In the genomic region with DNA sequence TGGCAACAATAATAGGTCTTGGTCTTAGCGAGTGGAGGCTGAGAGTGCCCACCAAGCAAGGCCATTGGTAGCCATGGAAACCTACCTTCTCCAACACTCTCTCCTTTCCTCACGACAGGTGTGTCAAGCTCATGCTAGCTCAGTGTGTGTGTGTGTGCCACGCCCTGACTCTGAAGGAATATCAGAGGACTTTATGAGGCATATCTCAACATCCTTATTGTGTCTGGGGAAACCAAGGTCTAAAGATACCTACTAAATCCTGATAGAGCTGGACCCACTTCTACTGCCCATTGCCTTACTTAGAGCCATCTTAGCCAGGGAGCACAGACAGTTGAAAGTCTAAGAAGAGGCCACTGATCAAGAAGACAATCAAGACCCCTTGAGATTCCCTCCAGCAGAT, we compare ENCODE assay signal across 32 mouse cellular contexts. TPM values are rescaled to one million over a fixed set of nuclear protein-coding genes. Genes with fewer than 3 reads are reported as not detected.
A peak's percentile ranks its signal among the peaks of the same experiment; 100 is the strongest.
DNase-seq lines count a peak whose midpoint lies in the region; ATAC-seq and TF ChIP-seq lines count a peak whose summit lies in the region.
"Had no signal": no experiment of that assay in that cellular context is flagged by ENCODE, and none has a peak within 500 bp of the region (broad histone marks: within the 10 kb centered on the region; RNA-seq: fewer than 3 reads in every experiment).

No protein-coding gene starts in this region.

- TF ChIP-seq CTCF in bone marrow, adult 2 months (IDR thresholded peaks at IDR 0.05; ENCODE audit: control insufficient read depth, insufficient read depth, low read length) = no peak

- TF ChIP-seq POLR2A in bone marrow, adult 2 months (IDR thresholded peaks at IDR 0.05; ENCODE audit: borderline replicate concordance, control insufficient read depth, low read depth, low read length) = no peak

- peak overlapping the region; percentile 49 for H3K9ac ChIP-seq in liver, embryonic 12.5 days
- H3K9ac ChIP-seq: embryonic facial prominence, embryonic 15.5 days; forebrain, postnatal 0 days; heart, embryonic 15.5 days; hindbrain, embryonic 13.5 days; limb, embryonic 15.5 days; midbrain, embryonic 15.5 days; neural tube, embryonic 13.5 days had no signal

- H3K4me1 ChIP-seq in bone marrow, adult 2 months (ENCODE audit: control insufficient read depth, insufficient read depth, low read length) = peaks cover 11% of the 10 kb centered on the region
- peaks cover 76% of the 10 kb centered on the region for H3K4me1 ChIP-seq in liver, embryonic 12.5 days
- H3K4me1 ChIP-seq: limb, embryonic 15.5 days had no signal

- ATAC-seq in erythroid progenitor cell, adult 5-6 weeks (replicated peaks; ENCODE audit: low FRiP score, poor library complexity, severe bottlenecking) = peak; percentile 34
- peak; percentile 49 for ATAC-seq in liver, embryonic 12.5 days
- ATAC-seq in megakaryocyte progenitor cell, adult 5-6 weeks (replicated peaks; ENCODE audit: poor library complexity) = peak; percentile 6; the same call in 1 of the 2 replicates
- ATAC-seq: forebrain, postnatal 0 days; inflammation-experienced regulatory T-cells, adult 6 months; midbrain, embryonic 15.5 days had no signal

- no peaks in the 10 kb centered on the region for H3K36me3 ChIP-seq in liver, embryonic 12.5 days
- H3K36me3 ChIP-seq: embryonic facial prominence, embryonic 15.5 days; G1E; heart, embryonic 15.5 days; hindbrain, embryonic 13.5 days; limb, embryonic 15.5 days; midbrain, embryonic 15.5 days; neural tube, embryonic 13.5 days had no signal

- 60% methylated on average over 3 of the region's 3 CpGs for WGBS in bone marrow, adult 2 months
- WGBS in liver, embryonic 12.5 days (ENCODE audit: insufficient replicate concordance) = 47% methylated on average over 3 of the region's 3 CpGs

- H3K9me3 ChIP-seq in liver, embryonic 12.5 days (replicated peaks) = no peaks in the 10 kb centered on the region
- H3K9me3 ChIP-seq: embryonic facial prominence, embryonic 15.5 days; G1E; heart, embryonic 15.5 days; hindbrain, embryonic 13.5 days; limb, embryonic 15.5 days; midbrain, embryonic 15.5 days; neural tube, embryonic 13.5 days had no signal

- no peak overlapping the region for H3K4me3 ChIP-seq in bone marrow, adult 2 months (replicated peaks; ENCODE audit: control insufficient read depth, low read depth, low read length)
- no peak overlapping the region for H3K4me3 ChIP-seq in liver, embryonic 12.5 days
- H3K4me3 ChIP-seq: embryonic facial prominence, embryonic 15.5 days; heart, embryonic 15.5 days; hindbrain, embryonic 13.5 days; layer of hippocampus, adult 2 months; left cerebral cortex, adult 2 months; limb, embryonic 15.5 days; midbrain, embryonic 15.5 days; myocyte; neural tube, embryonic 13.5 days had no signal

- no peak for DNase-seq in spleen, postnatal 10 days (ENCODE audit: low spot score in 2 of 2)
- no peak for DNase-seq in retina, embryonic 14.5 days (ENCODE audit: low spot score)
- no peak for DNase-seq in frontal cortex, adult 2 months (ENCODE audit: extremely low spot score in 1 of 2, low spot score in 1 of 2)
- DNase-seq: adrenal gland, adult 2 months; cerebellum, adult 8-10 months; forebrain, postnatal 0 days; gastrocnemius, postnatal 36 days; kidney, adult 9 months; kidney, postnatal 14 days; lung, postnatal 4 days had no signal

- peak overlapping the region; percentile 69 for H3K4me2 ChIP-seq in liver, embryonic 12.5 days
- H3K4me2 ChIP-seq: embryonic facial prominence, embryonic 15.5 days; heart, embryonic 15.5 days; hindbrain, embryonic 13.5 days; limb, embryonic 15.5 days; midbrain, embryonic 15.5 days; neural tube, embryonic 13.5 days had no signal

- H3K27ac ChIP-seq in bone marrow, adult 2 months (ENCODE audit: control insufficient read depth, insufficient read depth, low read depth, low read length, poor library complexity) = peak overlapping the region; percentile 70
- H3K27ac ChIP-seq in liver, embryonic 12.5 days = peak overlapping the region; percentile 79
- H3K27ac ChIP-seq: embryonic facial prominence, embryonic 15.5 days; heart, embryonic 15.5 days; hindbrain, embryonic 13.5 days; layer of hippocampus, adult 2 months; left cerebral cortex, adult 2 months; limb, embryonic 15.5 days; midbrain, embryonic 15.5 days; neural tube, embryonic 13.5 days had no signal

- peaks cover 31% of the 10 kb centered on the region for H3K27me3 ChIP-seq in liver, embryonic 12.5 days (replicated peaks)
- H3K27me3 ChIP-seq: embryonic facial prominence, embryonic 15.5 days; heart, embryonic 15.5 days; hindbrain, embryonic 13.5 days; limb, embryonic 15.5 days; midbrain, embryonic 15.5 days; neural tube, embryonic 13.5 days had no signal

RNA-seq across cellular contexts. Expression of a gene that starts 18.3 kb away (rescaled TPM):
- polyA plus RNA-seq in bone marrow, adult 2 months (2011; ENCODE audit: insufficient read depth, insufficient read length, low replicate concordance, missing spikeins) = not detected in 2 replicates
- not detected in 2 replicates for total RNA-seq in erythroid progenitor cell, adult 5-6 weeks (2015; ENCODE audit: low replicate concordance)
- not detected in 2 replicates for total RNA-seq in erythroid progenitor cell, adult 5-6 weeks (2017; ENCODE audit: low replicate concordance)
- polyA plus RNA-seq in liver, embryonic 12.5 days (2016; fragmentation: Nextera tagmentation; extraction: Ambion mirVana) = not detected in 2 replicates
- not detected in 2 replicates for total RNA-seq in megakaryocyte progenitor cell, adult 5-6 weeks (2015)
- total RNA-seq in megakaryocyte progenitor cell, adult 5-6 weeks (2017) = not detected in 2 replicates
- 0.02 TPM in 1 of 2 replicates, not detected in the other for polyA plus RNA-seq in frontal cortex, adult 2 months (2012; rRNA removed)
- total RNA-seq: adrenal gland, adult 2 months; adrenal gland, postnatal 4 days; CH12.LX; common myeloid progenitor, adult 5-6 weeks; forebrain, postnatal 0 days; gastrocnemius, postnatal 36 days; heart, postnatal 36 days; layer of hippocampus, adult 2 months; left cerebral cortex, adult 2 months; left cerebral cortex, postnatal 36 days had no signal
- polyA plus RNA-seq: adrenal gland, adult 2 months; forebrain, embryonic 11.5 days; forebrain, postnatal 0 days; G1E; hindbrain, embryonic 13.5 days; inflammation-experienced regulatory T-cells, adult 6 months; limb, embryonic 15.5 days; midbrain, embryonic 15.5 days; myocyte; neural tube, embryonic 13.5 days; urinary bladder, adult 2 months had no signal
